Mouse (Mus musculus) limb, embryonic 12.5 days (tissue): ENCODE results near the gene Zbtb49. TPM values are rescaled to one million over a fixed set of nuclear protein-coding genes. Genes with fewer than 3 reads are reported as not detected.

Experiments used
- ATAC-seq: fragments of 200-750 bp; cut with Nextera tagmentation; 2 replicates; pipeline ENCODE4 v1.8.0; 2017; ENCODE audit warnings: low read depth, moderate TSS enrichment; ENCODE audit not compliant: insufficient number of reproducible peaks, insufficient read depth, low FRiP score, low TSS enrichment
- H3K27ac ChIP-seq: fragments of 300-500 bp; sonication (generic); 2 replicates; pipeline ENCODE4 v1.5.1; 2016; ENCODE audit warnings: mild to moderate bottlenecking, moderate library complexity
- H3K27me3 ChIP-seq: fragments of 300-500 bp; sonication (generic); 2 replicates; pipeline ENCODE4 v1.6.1; 2016; ENCODE audit warnings: mild to moderate bottlenecking, moderate library complexity
- H3K36me3 ChIP-seq: fragments of 300-500 bp; sonication (generic); 2 replicates; pipeline ENCODE4 v1.6.1; 2016; ENCODE audit warnings: mild to moderate bottlenecking, moderate library complexity
- H3K4me1 ChIP-seq: fragments of 300-500 bp; sonication (generic); replicated peaks from 2 replicates; pipeline ENCODE4 v1.6.1; 2016
- H3K4me2 ChIP-seq: fragments of 300-500 bp; sonication (generic); 2 replicates; pipeline ENCODE4 v1.6.1; 2016; ENCODE audit warnings: mild to moderate bottlenecking, moderate library complexity
- H3K4me3 ChIP-seq: fragments of 300-500 bp; sonication (generic); replicated peaks from 2 replicates; pipeline ENCODE4 v1.5.1; 2016; ENCODE audit warnings: mild to moderate bottlenecking
- H3K9ac ChIP-seq: fragments of 300-500 bp; sonication (generic); replicated peaks from 2 replicates; pipeline ENCODE4 v1.6.1; 2016; ENCODE audit warnings: mild to moderate bottlenecking, moderate library complexity
- H3K9me3 ChIP-seq: fragments of 300-500 bp; sonication (generic); 2 replicates; pipeline ENCODE4 v1.6.1; 2016; ENCODE audit warnings: mild to moderate bottlenecking, moderate library complexity
- WGBS: fragments of 180-500 bp; shearing (Covaris S2); methylation state at CpG from one replicate; pipeline ENCODE4 v1.1.7; 2016; 5-methylcytosine and 5-hydroxymethylcytosine counted together
- polyA plus RNA-seq: library from polyadenylated mRNA; unstranded; fragments of >200 nt; fragmentation: Nextera tagmentation; extraction: Ambion mirVana; gene quantifications from 2 replicates; pipeline ENCODE4 v1.2.1, GENCODE M21; 2016

Zbtb49 gene
- polyA plus RNA-seq, 1 experiment from 2014 or later = 18.4 TPM

- peak overlapping the region; percentile 73 for H3K4me2 ChIP-seq
- H3K27ac ChIP-seq = peak overlapping the region; percentile 77
- H3K36me3 ChIP-seq = peaks cover 41% of the 10 kb centered on the region
- H3K27me3 ChIP-seq = peaks cover 33% of the 10 kb centered on the region
- H3K4me1 ChIP-seq = peaks cover 19% of the 10 kb centered on the region
- H3K4me3 ChIP-seq = peak overlapping the region; percentile 89
- H3K9ac ChIP-seq = peak overlapping the region; percentile 85
- 3% methylated on average over 17 of the region's 17 CpGs for WGBS
- no peak for ATAC-seq
- 0 out of 2 replicates have a peak, but pooled peaks cover 6% of the 10 kb centered on the region for H3K9me3 ChIP-seq
These were observed 61.7 kb downstream of the Zbtb49 start for GRCm38 (mm10) chr5:38158501-38158946.

- ATAC-seq = no peak
- Histone ChIP-seq H3K4me3 (peak overlapping the region; percentile 89), H3K27me3 (peaks cover 31% of the 10 kb centered on the region), H3K36me3 (peaks cover 51% of the 10 kb centered on the region), H3K27ac (no peak overlapping the region), H3K9me3 (0 out of 2 replicates have a peak, but pooled peaks cover 6% of the 10 kb centered on the region), H3K9ac (peak overlapping the region; percentile 85; the same call in 1 of the 2 replicates), H3K4me1 (peaks cover 19% of the 10 kb centered on the region), H3K4me2 (peak overlapping the region; percentile 73)
- 66% methylated on average over 9 of the region's 9 CpGs for WGBS
These were observed 62.7 kb downstream of the Zbtb49 start for GRCm38 (mm10) chr5:38157481-38158020.

GRCm38 (mm10) chr5:38153636-38154035 is 66.6 kb downstream of the Zbtb49 start:
- 88% methylated on average over 5 of the region's 5 CpGs for WGBS
- peaks cover 90% of the 10 kb centered on the region for H3K36me3 ChIP-seq

GRCm38 (mm10) chr5:38152201-38153108 is 67.8 kb downstream of the Zbtb49 start:
- peaks cover 99% of the 10 kb centered on the region for H3K36me3 ChIP-seq
- peaks cover 7% of the 10 kb centered on the region for H3K4me1 ChIP-seq
- 87% methylated on average over 10 of the region's 10 CpGs for WGBS
- no peak overlapping the region for H3K27ac ChIP-seq
- no peak overlapping the region for H3K4me3 ChIP-seq
- no peak overlapping the region for H3K4me2 ChIP-seq
- ATAC-seq = no peak
- H3K27me3 ChIP-seq = no peaks in the 10 kb centered on the region
- H3K9me3 ChIP-seq = 0 out of 2 replicates have a peak, but pooled peaks cover 6% of the 10 kb centered on the region
- H3K9ac ChIP-seq = no peak overlapping the region

More at GRCm38 (mm10) chr5:38153636-38154035, 66.6 kb downstream of the Zbtb49 start:
- Histone ChIP-seq H3K27me3 (no peaks in the 10 kb centered on the region), H3K4me2 (no peak overlapping the region), H3K4me3 (no peak overlapping the region), H3K9ac (no peak overlapping the region), H3K9me3 (0 out of 2 replicates have a peak, but pooled peaks cover 6% of the 10 kb centered on the region), H3K4me1 (peaks cover 16% of the 10 kb centered on the region), H3K27ac (no peak overlapping the region)
- ATAC-seq = no peak

GRCm38 (mm10) chr5:38151264-38151663 is 69.0 kb downstream of the Zbtb49 start:
- Histone ChIP-seq H3K27ac (no peak overlapping the region), H3K27me3 (no peaks in the 10 kb centered on the region), H3K9me3 (0 out of 2 replicates have a peak, but pooled peaks cover 6% of the 10 kb centered on the region), H3K4me2 (no peak overlapping the region), H3K9ac (no peak overlapping the region), H3K4me1 (no peaks in the 10 kb centered on the region), H3K4me3 (no peak overlapping the region), H3K36me3 (peaks cover 99% of the 10 kb centered on the region)
- ATAC-seq = no peak
- 76% methylated on average over 3 of the region's 3 CpGs for WGBS

GRCm38 (mm10) chr5:38146524-38146923 is 73.7 kb downstream of the Zbtb49 start:
- Histone ChIP-seq H3K4me1 (no peaks in the 10 kb centered on the region), H3K27me3 (no peaks in the 10 kb centered on the region), H3K4me3 (no peak overlapping the region), H3K9me3 (no peaks in the 10 kb centered on the region), H3K36me3 (peaks cover 99% of the 10 kb centered on the region), H3K9ac (no peak overlapping the region), H3K4me2 (no peak overlapping the region), H3K27ac (no peak overlapping the region)
- ATAC-seq = no peak
- 86% methylated on average over 6 of the region's 6 CpGs for WGBS

GRCm38 (mm10) chr5:38140893-38141292 is 79.4 kb downstream of the Zbtb49 start:
- Histone ChIP-seq H3K9ac (no peak overlapping the region), H3K9me3 (no peaks in the 10 kb centered on the region), H3K4me3 (no peak overlapping the region), H3K4me2 (no peak overlapping the region), H3K27me3 (no peaks in the 10 kb centered on the region), H3K36me3 (peaks cover 100% of the 10 kb centered on the region), H3K4me1 (peaks cover 10% of the 10 kb centered on the region; the same call in 1 of the 2 replicates), H3K27ac (no peak overlapping the region)
- ATAC-seq = no peak
- 87% methylated on average over 6 of the region's 6 CpGs for WGBS

Other genes with a start within 250 kb of the Zbtb49 start
- 62.1 and 65.3 TPM in 2 replicates for gene Stx18, start 181.7 kb downstream of the Zbtb49 start, polyA plus RNA-seq
- gene Nsg1, start 60.5 kb downstream of the Zbtb49 start, polyA plus RNA-seq = 134 and 142 TPM in 2 replicates
- gene Lyar, start within 50 bp of the Zbtb49 start, polyA plus RNA-seq = 130 and 151 TPM in 2 replicates
- gene Tmem128, start 39.7 kb upstream of the Zbtb49 start, polyA plus RNA-seq = 72.4 and 75.2 TPM in 2 replicates
- 0.13 TPM in 1 of 2 replicates, not detected in the other for gene Otop1, start 55.5 kb upstream of the Zbtb49 start, polyA plus RNA-seq
- not detected in 2 replicates for gene Drd5, start 98.9 kb upstream of the Zbtb49 start, polyA plus RNA-seq